Mouse (Mus musculus) C2C12 (cell line): ENCODE measurements around the gene Olfr1394. TPM values are rescaled to one million over a fixed set of nuclear protein-coding genes. Genes with fewer than 3 reads are reported as not detected.
"Not testable (repeated sequence)": the region's sequence is repeated elsewhere in the genome, so short reads cannot be mapped to it uniquely, and the experiment has no call there.

Experiments
- H3K27me3 ChIP-seq: one replicate; pipeline ENCODE4 v1.6.1; 2011; ENCODE audit not compliant: control insufficient read depth, insufficient read depth, insufficient read length
- H3K36me3 ChIP-seq: one replicate; pipeline ENCODE4 v1.6.1; 2011; ENCODE audit not compliant: control insufficient read depth, insufficient read depth
- H3K4me3 ChIP-seq: one replicate; pipeline ENCODE4 v1.5.1; 2011; ENCODE audit warnings: mild to moderate bottlenecking, control low read depth; ENCODE audit not compliant: poor library complexity, insufficient read depth, severe bottlenecking
- H3K79me2 ChIP-seq: one replicate; pipeline ENCODE4 v1.6.1; 2011; ENCODE audit not compliant: control insufficient read depth, insufficient read depth
- H3K79me3 ChIP-seq: one replicate; pipeline ENCODE4 v1.6.1; 2011; ENCODE audit warnings: low read depth, control low read depth
- H3ac ChIP-seq: one replicate; pipeline ENCODE3; 2011; ENCODE audit warnings: low read depth; ENCODE audit not compliant: control insufficient read depth, insufficient read length
- CEBPB ChIP-seq: IDR thresholded peaks from one replicate; pipeline ENCODE4 v1.6.1; 2011; ENCODE audit warnings: low read depth, mild to moderate bottlenecking, control low read depth, moderate library complexity
- CTCF ChIP-seq: IDR thresholded peaks from one replicate; pipeline ENCODE4 v1.5.1; 2011; ENCODE audit not compliant: control insufficient read depth, insufficient read depth, insufficient read length
- FOSL1 ChIP-seq: IDR thresholded peaks from one replicate; pipeline ENCODE4 v1.8.0; 2011; ENCODE audit warnings: mild to moderate bottlenecking, low read length; ENCODE audit not compliant: poor library complexity, insufficient read depth, severe bottlenecking
- MAX ChIP-seq: IDR thresholded peaks from one replicate; pipeline ENCODE4 v1.6.1; 2011; ENCODE audit warnings: mild to moderate bottlenecking, control low read depth
- MYOD1 ChIP-seq: IDR thresholded peaks from one replicate; pipeline ENCODE4 v1.6.1; 2011; ENCODE audit warnings: low read depth; ENCODE audit not compliant: control insufficient read depth, insufficient read length
- MYOG ChIP-seq: IDR thresholded peaks from one replicate; pipeline ENCODE4 v1.6.1; 2011; ENCODE audit not compliant: control insufficient read depth, insufficient read length; ENCODE audit errors: extremely low read depth
- USF1 ChIP-seq: IDR thresholded peaks from one replicate; pipeline ENCODE4 v1.6.1; 2011; ENCODE audit warnings: low read depth, mild to moderate bottlenecking, control low read depth, moderate library complexity
- polyA plus RNA-seq: library from polyadenylated mRNA; unstranded; fragments of >200 nt; fragmentation: generic; extraction: Trizol; gene quantifications from one replicate; pipeline ENCODE4 v1.2.1, GENCODE M21; 2012; ENCODE audit warnings: missing spikeins

Olfr1394 gene
- polyA plus RNA-seq, 1 experiment, result not detected

DNA sequence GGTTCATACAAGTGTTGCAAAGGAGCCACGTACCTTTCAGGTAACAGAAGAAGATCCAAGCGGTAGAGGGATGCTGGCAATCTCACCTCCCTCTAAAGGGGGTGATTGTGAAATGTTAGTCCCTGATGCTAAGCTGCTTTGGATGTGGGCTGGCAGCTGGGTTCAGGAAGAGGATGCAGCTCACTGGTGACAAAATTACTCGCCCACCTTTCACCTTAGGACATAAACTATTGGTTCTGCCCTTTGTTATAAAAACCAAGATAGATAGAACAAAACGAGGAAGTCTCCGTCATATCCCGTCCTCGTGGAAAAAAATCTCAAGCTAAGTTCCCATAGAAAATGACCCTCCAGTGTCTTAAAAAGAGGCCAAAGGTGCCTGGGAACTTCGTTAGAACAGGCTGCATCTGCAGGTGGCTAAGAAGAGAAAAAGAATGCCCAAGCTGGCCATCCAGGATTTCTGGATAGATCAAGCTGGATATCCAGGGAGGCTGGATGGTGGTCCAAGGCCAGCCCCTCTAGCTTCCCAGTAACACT is 32.8 kb downstream of the Olfr1394 start, which contains the start of gene Btnl9:
Gene Btnl9, minus strand, starts transcription at position 205 of the 534 bp plus-strand sequence.
- Histone ChIP-seq H3K79me2 (no peaks in the 10 kb centered on the region), H3ac (no peak within 1 kb of the TSS), H3K36me3 (no peaks in the 10 kb centered on the region), H3K4me3 (no peak within 1 kb of the TSS), H3K79me3 (no peaks in the 10 kb centered on the region), H3K27me3 (peaks cover 25% of the 10 kb centered on the region)
- TF ChIP-seq USF1 (no peak), CTCF (no peak), MYOD1 (no peak), MAX (no peak)

DNA sequence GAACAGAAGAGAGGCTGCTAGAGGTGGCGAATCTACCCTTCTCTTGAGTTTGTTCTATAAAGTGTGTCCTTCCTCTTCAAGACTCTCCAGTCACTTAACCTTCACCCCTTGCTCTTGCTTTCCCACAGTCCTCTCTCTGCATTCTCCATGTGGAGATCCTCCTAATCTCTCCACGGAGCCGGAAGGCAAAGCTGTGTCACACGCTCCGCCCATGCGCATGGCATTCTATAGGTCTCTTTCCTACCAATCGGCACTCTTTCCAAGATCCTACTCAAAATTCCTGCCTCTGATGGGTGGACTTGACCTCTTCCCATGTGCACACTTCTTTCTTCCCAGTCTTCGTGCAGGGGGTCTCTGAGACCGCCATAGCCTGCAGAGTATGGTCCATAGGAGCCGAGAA is 33.5 kb downstream of the Olfr1394 start:
- H3K79me3 ChIP-seq, result no peaks in the 10 kb centered on the region
- H3K36me3 ChIP-seq, result no peaks in the 10 kb centered on the region
- TF ChIP-seq MYOG, result no peak
- TF ChIP-seq FOSL1, result no peak
- TF ChIP-seq MYOD1, result no peak
- no peak for TF ChIP-seq CTCF
- TF ChIP-seq CEBPB, result no peak
- TF ChIP-seq USF1, result no peak
- no peak for TF ChIP-seq MAX
- peaks cover 25% of the 10 kb centered on the region for H3K27me3 ChIP-seq
- no peak overlapping the region for H3K4me3 ChIP-seq
- H3K79me2 ChIP-seq, result no peaks in the 10 kb centered on the region
- no peak overlapping the region for H3ac ChIP-seq

DNA sequence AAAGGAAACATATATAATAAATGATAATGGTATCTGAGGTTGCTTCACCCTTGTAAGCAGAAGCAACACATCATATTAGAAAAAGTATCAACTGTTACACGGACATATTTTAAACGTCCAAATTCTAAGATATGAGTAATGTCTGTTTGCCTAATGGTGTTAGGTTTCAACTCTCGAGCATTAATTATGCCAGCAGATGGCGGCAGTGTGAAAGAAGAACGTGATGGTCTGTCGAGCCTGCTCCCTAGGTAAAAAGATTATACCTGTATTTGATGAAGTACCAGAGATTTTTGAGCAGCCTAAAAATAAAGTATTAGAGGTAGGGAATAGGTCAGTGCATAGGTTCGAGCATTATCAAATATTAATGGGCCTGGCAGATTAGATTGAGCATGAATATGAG is 35.6 kb downstream of the Olfr1394 start:
- H3K27me3 ChIP-seq, result peaks cover 18% of the 10 kb centered on the region
- TF ChIP-seq USF1, result no peak
- no peak overlapping the region for H3K4me3 ChIP-seq
- H3K79me3 ChIP-seq, result no peaks in the 10 kb centered on the region
- no peaks in the 10 kb centered on the region for H3K79me2 ChIP-seq
- H3ac ChIP-seq, result no peak overlapping the region
- H3K36me3 ChIP-seq, result no peaks in the 10 kb centered on the region

DNA sequence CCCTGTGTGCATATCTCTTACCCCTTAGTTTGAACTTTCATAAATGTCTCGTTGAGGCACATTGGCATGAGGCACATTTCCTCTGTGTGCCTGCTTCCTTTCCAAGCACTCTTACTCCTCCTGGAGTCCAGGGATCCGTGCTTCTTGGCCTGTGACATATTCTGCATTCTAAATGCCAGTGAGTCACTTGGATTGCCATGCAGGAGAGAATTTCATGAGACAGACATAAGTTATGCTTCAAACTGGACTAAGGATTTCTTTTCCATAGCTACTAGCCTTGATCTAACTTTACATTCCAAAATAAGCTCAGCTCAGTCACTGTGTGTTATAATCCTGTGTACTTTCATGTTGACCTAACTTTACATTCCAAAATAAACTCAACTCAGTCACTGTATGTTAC is 36.9 kb downstream of the Olfr1394 start:
- H3K27me3 ChIP-seq, result peaks cover 14% of the 10 kb centered on the region
- H3K79me2 ChIP-seq, result no peaks in the 10 kb centered on the region
- no peaks in the 10 kb centered on the region for H3K36me3 ChIP-seq
- TF ChIP-seq MYOG (no peak), FOSL1 (no peak), MYOD1 (no peak), CEBPB (no peak), USF1 (no peak), CTCF (no peak), MAX (no peak)
- no peak overlapping the region for H3ac ChIP-seq
- no peak overlapping the region for H3K4me3 ChIP-seq
- H3K79me3 ChIP-seq, result no peaks in the 10 kb centered on the region

DNA sequence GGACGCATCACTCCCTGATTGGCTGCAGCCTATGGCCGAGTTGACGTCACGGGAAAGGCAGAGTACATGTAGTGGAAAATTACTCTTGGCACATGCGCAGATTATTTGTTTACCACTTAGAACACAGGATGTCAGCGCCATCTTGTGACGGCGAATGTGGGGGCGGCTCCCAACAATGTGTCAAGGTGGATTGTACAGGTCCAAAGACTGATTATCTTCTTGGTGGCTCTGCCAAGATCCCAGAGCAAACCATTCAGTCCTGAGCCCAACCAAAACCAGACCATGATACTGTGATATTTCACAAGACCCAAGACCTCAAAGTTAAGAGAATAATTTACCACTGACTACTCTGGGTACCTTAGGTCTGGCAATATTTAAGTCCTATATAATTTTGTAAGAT is 40.6 kb downstream of the Olfr1394 start:
- not testable (repeated sequence) for H3K27me3 ChIP-seq, H3ac ChIP-seq, H3K79me2 ChIP-seq, H3K79me3 ChIP-seq, H3K4me3 ChIP-seq, H3K36me3 ChIP-seq

DNA sequence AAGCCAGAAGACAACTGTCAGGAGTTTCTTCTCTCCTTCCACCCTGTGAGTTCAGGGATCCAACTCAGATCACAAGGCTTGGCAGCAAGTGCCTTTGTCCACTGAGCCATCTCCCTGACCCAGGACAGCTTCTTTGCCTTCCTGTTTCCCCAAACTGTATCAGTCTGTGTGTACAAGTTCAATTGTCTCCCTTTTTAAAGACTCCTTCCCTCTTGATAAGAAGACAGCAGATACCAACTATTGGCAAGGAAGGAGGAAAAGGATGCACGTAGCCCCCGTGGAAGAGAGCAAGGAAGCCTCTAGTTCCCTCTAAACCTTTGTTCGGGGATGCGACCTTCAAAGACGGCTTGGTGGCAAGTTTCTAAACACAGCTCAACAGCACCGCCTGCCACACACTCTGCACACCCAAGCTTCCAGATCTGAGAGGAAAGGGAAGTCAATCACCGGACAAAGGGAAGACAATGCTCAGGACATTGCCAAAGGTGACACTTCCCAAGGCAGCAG is 41.7 kb downstream of the Olfr1394 start:
- no peak for TF ChIP-seq MAX
- no peak for TF ChIP-seq USF1
- no peak for TF ChIP-seq FOSL1
- no peak for TF ChIP-seq CEBPB
- TF ChIP-seq MYOD1, result no peak
- no peak for TF ChIP-seq CTCF
- no peak for TF ChIP-seq MYOG
- Histone ChIP-seq H3K36me3 (no peaks in the 10 kb centered on the region), H3K79me2 (no peaks in the 10 kb centered on the region), H3K27me3 (no peaks in the 10 kb centered on the region), H3K79me3 (peaks cover 1% of the 10 kb centered on the region), H3ac (no peak overlapping the region), H3K4me3 (no peak overlapping the region)
